Mouse (Mus musculus) embryo, embryonic 10.5 days (tissue): Measurements from ENCODE around the gene Papln.

ENCODE experiments used
- DNase-seq: peaks from one replicate; pipeline ENCODE4 v3.0.0-alpha.2; 2015; ENCODE audit warnings: low spot score

Papln gene

GRCm38 (mm10) chr12:83833979-83834378, 70.5 kb downstream of the Papln start:
- DNase-seq, result no peak

- no peak for DNase-seq
Measured at GRCm38 (mm10) chr12:83841409-83842190, 78.2 kb downstream of the Papln start.
